Mouse (Mus musculus) CH12.LX (cell line): ENCODE data around the gene Bcl9l. TPM values are rescaled to one million over a fixed set of nuclear protein-coding genes. Genes with fewer than 3 reads are reported as not detected.

Experiments used
- DNase-seq: peaks from one replicate; pipeline ENCODE4 v3.0.0-alpha.2; 2013; ENCODE audit errors: extremely low read depth
- H3K27ac ChIP-seq: 2 replicates; pipeline ENCODE4 v1.5.1; 2012; ENCODE audit warnings: low read depth, mild to moderate bottlenecking, control low read depth, moderate library complexity; ENCODE audit not compliant: insufficient read depth
- H3K27me3 ChIP-seq: replicated peaks from 2 replicates; pipeline ENCODE3; 2012; ENCODE audit warnings: inconsistent platforms
- H3K36me3 ChIP-seq, 2 experiments: replicated peaks in 1 of 2; 2 replicates each; pipeline versions ENCODE3 to v1.6.1; 2012; ENCODE audit warnings: inconsistent platforms in 1 of 2, low read length in 1 of 2, mild to moderate bottlenecking in 1 of 2, mixed read lengths in 1 of 2, moderate library complexity in 1 of 2; ENCODE audit not compliant: control insufficient read depth in 1 of 2, insufficient read depth in 1 of 2
- H3K4me1 ChIP-seq, 2 experiments: 2 replicates each; pipeline ENCODE4 v1.6.1; 2012; ENCODE audit warnings: inconsistent platforms in 1 of 2, moderate library complexity in 1 of 2; ENCODE audit not compliant: insufficient read depth in 2 of 2, control insufficient read depth in 1 of 2
- H3K4me2 ChIP-seq: 2 replicates; pipeline ENCODE4 v1.6.1; 2012; ENCODE audit warnings: low read depth, mild to moderate bottlenecking, control low read depth; ENCODE audit not compliant: poor library complexity, insufficient read depth, severe bottlenecking
- H3K4me3 ChIP-seq, 3 experiments: fragments of 150-350 bp in 1 of 3; sonication (generic) in 1 of 3; replicated peaks in 1 of 3; 2 replicates each; pipeline versions ENCODE3 to v1.5.1; 2011 to 2012; ENCODE audit warnings: low read depth in 2 of 3, low read length in 2 of 3, mild to moderate bottlenecking in 2 of 3, moderate library complexity in 2 of 3, control low read depth in 1 of 3, improper control_type of control experiment in 1 of 3, inconsistent platforms in 1 of 3, mixed read lengths in 1 of 3; ENCODE audit not compliant: poor library complexity in 1 of 3
- H3K79me2 ChIP-seq: replicated peaks from 2 replicates; pipeline ENCODE4 v1.6.1; 2012; ENCODE audit warnings: mild to moderate bottlenecking, moderate library complexity; ENCODE audit not compliant: control insufficient read depth, poor library complexity, insufficient read depth, severe bottlenecking; ENCODE audit errors: extremely low read depth
- H3K9ac ChIP-seq: 2 replicates; pipeline ENCODE4 v1.6.1; 2012; ENCODE audit warnings: low read depth, mild to moderate bottlenecking, control low read depth, moderate library complexity; ENCODE audit not compliant: insufficient read depth
- H3K9me3 ChIP-seq: replicated peaks from 2 replicates; pipeline ENCODE3; 2012; ENCODE audit warnings: low read length, inconsistent platforms, mixed read lengths
- BHLHE40 ChIP-seq: IDR thresholded peaks from 2 replicates; pipeline ENCODE4 v1.6.1; 2011; ENCODE audit warnings: mild to moderate bottlenecking, low read depth, low read length, improper control_type of control experiment
- CHD1 ChIP-seq: IDR thresholded peaks from 2 replicates; pipeline ENCODE4 v1.6.1; 2012; ENCODE audit warnings: low read depth, low read length, improper control_type of control experiment, inconsistent platforms
- CHD2 ChIP-seq: IDR thresholded peaks from 2 replicates; pipeline ENCODE4 v1.6.1; 2011; ENCODE audit warnings: low read length, improper control_type of control experiment
- ELF1 ChIP-seq: IDR thresholded peaks from 2 replicates; pipeline ENCODE4 v1.6.1; 2014; ENCODE audit warnings: low read depth, mild to moderate bottlenecking, inconsistent platforms, low read length, improper control_type of control experiment
- EP300 ChIP-seq: IDR thresholded peaks from 2 replicates; pipeline ENCODE4 v1.6.1; 2011; ENCODE audit warnings: low read length, improper control_type of control experiment
- ETS1 ChIP-seq: conservative IDR thresholded peaks from 2 replicates; pipeline ENCODE4 v1.6.1; 2012; ENCODE audit warnings: low read depth, mild to moderate bottlenecking, inconsistent platforms, low read length, improper control_type of control experiment, moderate library complexity
- HCFC1 ChIP-seq: IDR thresholded peaks from 2 replicates; pipeline ENCODE4 v1.6.1; 2012; ENCODE audit warnings: low read depth, mild to moderate bottlenecking, inconsistent platforms, low read length, improper control_type of control experiment
- IRF4 ChIP-seq: IDR thresholded peaks from 2 replicates; pipeline ENCODE4 v1.6.1; 2014; ENCODE audit warnings: low read depth, mild to moderate bottlenecking, inconsistent platforms, low read length, improper control_type of control experiment
- JUN ChIP-seq: IDR thresholded peaks from 2 replicates; pipeline ENCODE4 v1.6.1; 2011; ENCODE audit warnings: low read depth, mild to moderate bottlenecking, low read length, improper control_type of control experiment, moderate library complexity; ENCODE audit not compliant: insufficient read depth
- KAT2A ChIP-seq: IDR thresholded peaks from 2 replicates; pipeline ENCODE4 v1.6.1; 2012; ENCODE audit warnings: low read length, improper control_type of control experiment, inconsistent platforms; ENCODE audit not compliant: insufficient replicate concordance
- MAFK ChIP-seq: IDR thresholded peaks from 2 replicates; pipeline ENCODE4 v1.6.1; 2011; ENCODE audit warnings: low read length, improper control_type of control experiment; ENCODE audit not compliant: insufficient replicate concordance
- MAZ ChIP-seq: IDR thresholded peaks from 2 replicates; pipeline ENCODE4 v1.6.1; 2012; ENCODE audit warnings: low read depth, mild to moderate bottlenecking, inconsistent platforms, low read length, improper control_type of control experiment, moderate library complexity
- MXI1 ChIP-seq: IDR thresholded peaks from 2 replicates; pipeline ENCODE4 v1.6.1; 2011; ENCODE audit warnings: mild to moderate bottlenecking, low read depth, low read length, improper control_type of control experiment
- MYC ChIP-seq: IDR thresholded peaks from 2 replicates; pipeline ENCODE4 v1.6.1; 2011; ENCODE audit warnings: low read depth, mild to moderate bottlenecking, improper control_type of control experiment, low read length
- NELFE ChIP-seq: IDR thresholded peaks from 2 replicates; pipeline ENCODE4 v1.6.1; 2011; ENCODE audit warnings: low read depth, low read length, improper control_type of control experiment
- NRF1 ChIP-seq: IDR thresholded peaks from 2 replicates; pipeline ENCODE4 v1.6.1; 2014; ENCODE audit warnings: low read depth, mild to moderate bottlenecking, inconsistent platforms, low read length, improper control_type of control experiment, moderate library complexity
- PAX5 ChIP-seq: IDR thresholded peaks from 2 replicates; pipeline ENCODE4 v1.6.1; 2012; ENCODE audit warnings: low read length, inconsistent platforms, mixed read lengths
- POLR2A ChIP-seq: IDR thresholded peaks from 2 replicates; pipeline ENCODE4 v1.6.1; 2011; ENCODE audit warnings: low read depth, mild to moderate bottlenecking, improper control_type of control experiment, low read length
- POLR2AphosphoS2 ChIP-seq: IDR thresholded peaks from 2 replicates; pipeline ENCODE4 v1.6.1; 2011; ENCODE audit warnings: low read depth, low read length, improper control_type of control experiment
- RAD21 ChIP-seq: IDR thresholded peaks from 2 replicates; pipeline ENCODE4 v1.6.1; 2011; ENCODE audit warnings: low read depth, mild to moderate bottlenecking, low read length, improper control_type of control experiment, moderate library complexity
- SIN3A ChIP-seq: IDR thresholded peaks from 2 replicates; pipeline ENCODE4 v1.6.1; 2012; ENCODE audit warnings: low read length, improper control_type of control experiment, inconsistent platforms
- SMC3 ChIP-seq: IDR thresholded peaks from 2 replicates; pipeline ENCODE4 v1.6.1; 2011; ENCODE audit warnings: low read depth, low read length, improper control_type of control experiment
- TBP ChIP-seq: conservative IDR thresholded peaks from 2 replicates; pipeline ENCODE4 v1.6.1; 2011; ENCODE audit warnings: low read depth, low read length, improper control_type of control experiment
- UBTF ChIP-seq: IDR thresholded peaks from 2 replicates; pipeline ENCODE4 v1.6.1; 2012; ENCODE audit warnings: low read depth, mild to moderate bottlenecking, inconsistent platforms, low read length, improper control_type of control experiment, moderate library complexity
- USF1 ChIP-seq: IDR thresholded peaks from 2 replicates; pipeline ENCODE4 v1.6.1; 2014; ENCODE audit warnings: low read depth, mild to moderate bottlenecking, inconsistent platforms, low read length, improper control_type of control experiment
- ZC3H11A ChIP-seq: IDR thresholded peaks from 2 replicates; pipeline ENCODE4 v1.6.1; 2012; ENCODE audit warnings: low read depth, mild to moderate bottlenecking, inconsistent platforms, low read length, improper control_type of control experiment
- ZKSCAN1 ChIP-seq: IDR thresholded peaks from 2 replicates; pipeline ENCODE4 v1.6.1; 2012; ENCODE audit warnings: low read depth, inconsistent platforms, low read length, improper control_type of control experiment, borderline replicate concordance
- ZMIZ1 ChIP-seq: IDR thresholded peaks from 2 replicates; pipeline ENCODE4 v1.6.1; 2012; ENCODE audit warnings: low read depth, mild to moderate bottlenecking, inconsistent platforms, low read length, improper control_type of control experiment
- ZNF384 ChIP-seq: IDR thresholded peaks from 2 replicates; pipeline ENCODE4 v1.6.1; 2012; ENCODE audit warnings: low read depth, low read length, improper control_type of control experiment, inconsistent platforms
- dilution Hi-C: fragments of 300-500 bp; cut with MboI; formaldehyde crosslinking; loops from 2 replicates; pipeline ENCODE4 v1.14.3; 2020; ENCODE audit warnings: low sequenced_read_pairs; ENCODE audit not compliant: extremely low pct_unique_long_range_greater_than_20kb, extremely low pct_ligation_motif_present
- in situ Hi-C: fragments of 300-500 bp; cut with MboI; formaldehyde crosslinking; loops from 3 replicates; pipeline ENCODE4 v1.14.3; 2019; ENCODE audit warnings: low sequenced_read_pairs, low pct_ligation_motif_present, low pct_unique_long_range_greater_than_20kb, mixed read lengths
- polyA plus RNA-seq: library from polyadenylated mRNA; unstranded; fragments of >175 nt; gene quantifications from 2 replicates; pipeline ENCODE4 v1.2.1, GENCODE M21; 2012; ENCODE audit warnings: low read depth; ENCODE audit not compliant: insufficient read length
- total RNA-seq, 2 experiments: library from RNA; depleted of rRNA; stranded (reverse); fragments of 300-350 nt in 1 of 2; fragments of >200 nt in 1 of 2; gene quantifications; 2 replicates each; pipeline ENCODE4 v1.2.3; 2012 to 2014

Gene Bcl9l
- total and polyA plus RNA-seq, 3 experiments: 0.67 to 7.5 (median 1.6) TPM

DNA sequence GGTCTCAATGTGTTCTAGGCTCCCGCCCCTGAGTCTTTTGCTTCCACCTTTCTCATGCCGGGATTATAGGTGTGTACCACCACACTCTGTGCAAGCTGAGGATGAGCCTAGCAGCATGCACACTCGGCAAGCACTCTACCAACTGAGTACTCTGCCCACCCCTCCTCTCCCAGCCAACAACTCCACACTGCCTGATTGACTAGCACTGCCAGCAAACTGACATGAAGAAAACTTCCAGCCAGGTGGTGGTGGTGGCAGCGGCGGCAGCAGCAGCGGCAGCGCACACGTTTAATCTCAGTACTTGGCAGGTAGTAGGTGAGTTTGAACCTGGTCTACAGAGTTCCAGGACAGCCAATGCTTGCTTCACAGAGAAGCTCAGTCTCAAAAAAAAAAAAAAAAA is 43.0 kb downstream of the Bcl9l start:
- H3K4me3 ChIP-seq: peak overlapping the region; percentile 62 to 77 (median 63)
- peaks cover 0 to 16% of the 10 kb centered on the region in 2 experiments for H3K36me3 ChIP-seq
- dilution Hi-C loops (no loop called here), in situ Hi-C loops (no loop called here)
- peak overlapping the region; percentile 64 for H3K4me2 ChIP-seq
- peaks cover 2% of the 10 kb centered on the region; the same call in 1 of the 2 replicates for H3K79me2 ChIP-seq
- H3K4me1 ChIP-seq: peaks cover 38 to 53% of the 10 kb centered on the region in 2 experiments
- no peaks in the 10 kb centered on the region for H3K9me3 ChIP-seq
- DNase-seq: no peak
- no peaks in the 10 kb centered on the region for H3K27me3 ChIP-seq
- H3K27ac ChIP-seq: peak overlapping the region; percentile 48
- TF ChIP-seq ZNF384: 0 out of 2 replicates have a peak, but pooled peaks have one; percentile 11
- no peak for TF ChIP-seq MAZ
- no peak for TF ChIP-seq NRF1
- H3K9ac ChIP-seq: peak overlapping the region; percentile 77; the same call in 1 of the 2 replicates

DNA sequence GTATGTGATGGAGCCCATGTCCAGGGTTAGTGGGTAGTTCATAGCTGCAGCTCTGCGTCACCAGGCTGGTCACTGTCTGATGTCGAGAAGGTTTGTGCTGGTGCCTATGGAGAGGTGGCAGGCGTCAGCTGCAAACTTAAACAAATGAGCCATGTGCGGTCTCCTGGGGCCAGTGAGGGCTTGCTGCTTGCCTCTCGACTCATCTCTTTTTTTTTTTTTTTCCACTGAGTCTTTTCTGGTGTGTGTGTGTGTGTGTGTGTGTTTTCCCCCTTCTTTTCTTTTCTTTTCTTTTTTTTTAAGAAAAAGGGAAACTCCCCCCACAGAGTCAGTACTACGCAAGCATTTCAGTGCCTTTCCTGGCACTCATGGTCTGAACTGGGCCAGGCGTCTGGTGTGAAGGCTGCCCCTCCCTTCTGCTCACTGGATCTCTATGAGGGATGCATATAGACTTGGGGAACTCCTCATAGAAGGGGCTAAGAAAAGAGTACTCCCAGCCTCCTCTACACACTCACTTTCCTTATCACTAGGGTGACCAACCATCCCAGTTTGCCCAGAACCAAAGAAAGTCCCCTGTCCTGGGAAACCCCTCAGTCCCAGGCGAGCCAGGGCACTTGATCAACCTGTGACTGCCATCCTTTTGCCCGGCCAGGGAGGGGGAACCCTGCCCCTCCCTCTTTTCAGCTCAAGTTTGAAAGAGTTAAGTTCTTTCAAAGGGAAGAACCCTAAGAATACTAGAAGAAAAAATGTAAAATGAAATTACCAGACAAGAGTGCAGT is 43.9 kb downstream of the Bcl9l start:
- Histone ChIP-seq H3K4me3 (peak overlapping the region; percentile 62 to 77 (median 63)), H3K9me3 (peaks cover 2% of the 10 kb centered on the region), H3K36me3 (peaks cover 0 to 10% of the 10 kb centered on the region in 2 experiments), H3K9ac (peak overlapping the region; percentile 77), H3K27me3 (no peaks in the 10 kb centered on the region), H3K4me2 (peak overlapping the region; percentile 79), H3K27ac (peak overlapping the region; percentile 81), H3K4me1 (peaks cover 35 to 43% of the 10 kb centered on the region in 2 experiments), H3K79me2 (peaks cover 2% of the 10 kb centered on the region; the same call in 1 of the 2 replicates)
- in situ Hi-C loops (no loop called here), dilution Hi-C loops (no loop called here)
- DNase-seq: peak; percentile 97
- TF ChIP-seq ZNF384: peak; percentile 100
- peak; percentile 98 for TF ChIP-seq MYC
- TF ChIP-seq SMC3: peak; percentile 54
- TF ChIP-seq CHD2: peak; percentile 89
- TF ChIP-seq ZC3H11A: no peak
- peak; percentile 94 for TF ChIP-seq MXI1
- TF ChIP-seq TBP: peak; percentile 32; the same call in 1 of the 2 replicates
- peak; percentile 97 for TF ChIP-seq MAZ
- TF ChIP-seq POLR2AphosphoS2: no peak; the same call in 1 of the 2 replicates
- TF ChIP-seq USF1: no peak
- TF ChIP-seq POLR2A: peak; percentile 54
- TF ChIP-seq KAT2A: 0 out of 2 replicates have a peak, but pooled peaks have one; percentile 81
- TF ChIP-seq EP300: peak; percentile 98
- TF ChIP-seq SIN3A: peak; percentile 99
- TF ChIP-seq CHD1: peak; percentile 81; the same call in 1 of the 2 replicates
- no peak for TF ChIP-seq PAX5
- TF ChIP-seq RAD21: peak; percentile 26
- TF ChIP-seq ELF1: peak; percentile 71; the same call in 1 of the 2 replicates
- TF ChIP-seq ETS1: peak; percentile 100
- peak; percentile 93 for TF ChIP-seq IRF4
- peak; percentile 73 for TF ChIP-seq JUN
- peak; percentile 65; the same call in 1 of the 2 replicates for TF ChIP-seq HCFC1
- peak; percentile 61; the same call in 1 of the 2 replicates for TF ChIP-seq UBTF
- peak; percentile 75; the same call in 1 of the 2 replicates for TF ChIP-seq ZKSCAN1
- 0 out of 2 replicates have a peak, but pooled peaks have one; percentile 23 for TF ChIP-seq NELFE
- TF ChIP-seq NRF1: peak; percentile 53; the same call in 1 of the 2 replicates
- peak; percentile 90 for TF ChIP-seq MAFK
- no peak; the same call in 1 of the 2 replicates for TF ChIP-seq ZMIZ1
- TF ChIP-seq BHLHE40: peak; percentile 99
